Mouse (Mus musculus): ENCODE data around the gene Tex33.
"Not testable (repeated sequence)": the region's sequence is repeated elsewhere in the genome, so short reads cannot be mapped to it uniquely, and the experiment has no call there.

Gene Tex33

DNA sequence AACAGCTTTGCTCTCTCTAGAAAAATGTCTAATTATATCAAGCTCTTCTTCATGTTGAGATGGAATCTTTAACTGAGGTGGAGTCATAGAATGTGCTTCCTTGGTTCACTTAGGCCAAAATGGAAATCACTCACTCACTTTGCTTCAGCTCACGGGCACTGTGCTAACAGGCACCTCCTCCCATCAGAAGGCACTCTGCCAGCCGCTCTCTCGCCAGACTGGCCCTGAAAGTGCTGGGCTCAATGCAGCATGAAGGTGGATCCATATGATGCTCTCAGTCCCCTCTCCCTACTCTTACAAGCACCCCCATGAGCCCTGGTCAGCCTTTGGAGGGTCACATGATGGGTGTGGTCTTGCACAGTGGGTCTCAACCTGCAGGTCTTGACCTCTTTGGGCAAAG lies 21.5 kb downstream of the Tex33 start:
- DNase-seq (ENCODE audit: low spot score) = no peak

DNA sequence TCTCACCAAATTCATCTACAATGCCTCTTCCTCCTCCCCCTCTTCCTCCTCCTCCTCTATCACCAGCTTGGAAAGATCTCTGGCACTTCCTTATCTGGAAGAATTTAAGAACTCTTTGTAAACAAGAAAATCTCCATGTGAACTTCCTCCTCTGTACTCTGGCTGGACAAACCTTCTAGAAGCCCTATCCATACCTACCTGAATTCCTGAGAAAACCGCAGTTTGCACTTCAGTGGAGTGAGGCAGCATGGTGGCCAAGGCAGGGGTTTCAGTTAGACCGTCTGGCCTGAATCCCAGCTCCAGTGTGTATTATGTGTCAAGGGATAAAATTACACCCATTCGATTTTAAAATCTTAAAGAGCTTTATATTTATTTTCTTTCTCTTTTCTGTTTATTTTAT lies 22.9 kb downstream of the Tex33 start:
- DNase-seq (ENCODE audit: low spot score) = no peak

DNA sequence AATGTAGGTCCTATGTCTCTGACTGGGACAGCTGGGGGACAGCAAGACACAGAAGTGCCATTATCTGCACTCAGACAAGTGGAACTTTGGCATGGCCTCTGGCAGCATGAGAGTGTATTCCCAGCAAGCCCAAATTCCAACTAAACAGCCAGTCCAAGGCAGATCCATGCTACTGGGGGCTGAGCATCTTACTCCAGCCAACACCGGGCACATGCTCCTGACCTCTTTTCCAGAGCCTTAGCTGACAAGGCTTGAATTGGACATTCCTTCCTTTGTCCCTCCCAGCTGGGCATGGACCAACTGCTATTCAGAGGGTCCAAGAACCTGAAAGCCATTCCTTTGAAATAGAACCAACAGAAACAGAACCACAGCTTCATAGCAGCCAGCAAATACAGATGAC lies 26.1 kb downstream of the Tex33 start:
- no peak for DNase-seq (ENCODE audit: low spot score)

DNA sequence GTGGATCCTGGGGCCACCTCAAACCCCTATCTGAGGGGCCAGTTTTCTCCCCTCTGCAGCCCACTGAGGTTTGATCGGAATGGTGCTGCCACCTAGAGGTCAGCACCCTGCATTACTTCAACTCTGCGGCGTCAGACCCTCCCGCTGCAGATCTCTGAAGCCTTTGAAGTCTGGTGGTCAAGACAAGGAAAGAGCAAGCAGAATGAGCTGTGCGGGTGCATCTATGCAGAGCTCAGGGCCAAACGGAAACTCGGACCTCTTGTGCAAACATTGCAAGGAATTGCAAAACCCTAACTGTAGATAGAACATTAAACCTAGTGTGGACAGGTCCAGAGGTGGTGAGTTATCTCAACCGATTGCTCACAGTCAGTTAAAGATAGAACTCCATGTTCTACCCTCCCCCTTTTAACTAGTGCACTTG lies 26.8 kb downstream of the Tex33 start:
- peak; percentile 24 for DNase-seq (ENCODE audit: low spot score)

DNA sequence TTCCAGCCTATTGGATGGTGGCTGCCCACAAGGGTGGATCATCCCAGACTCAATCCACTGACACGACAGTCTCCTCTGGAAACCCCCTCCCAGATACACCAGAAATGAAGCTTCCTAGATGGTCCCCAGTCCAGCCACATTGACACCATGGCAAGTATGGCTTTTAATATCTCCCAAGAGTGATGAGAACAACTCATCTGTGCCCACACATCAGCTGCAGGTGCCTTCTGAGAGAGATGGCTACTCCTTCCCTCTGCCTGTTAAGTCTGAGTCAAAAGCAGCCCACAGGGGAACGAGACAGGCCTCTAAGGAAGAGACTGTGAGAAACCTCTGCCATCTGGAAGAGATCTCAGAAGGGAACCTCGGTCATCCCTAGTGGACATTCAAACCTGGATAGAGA lies 27.9 kb downstream of the Tex33 start:
- DNase-seq (ENCODE audit: low spot score) = no peak

DNA sequence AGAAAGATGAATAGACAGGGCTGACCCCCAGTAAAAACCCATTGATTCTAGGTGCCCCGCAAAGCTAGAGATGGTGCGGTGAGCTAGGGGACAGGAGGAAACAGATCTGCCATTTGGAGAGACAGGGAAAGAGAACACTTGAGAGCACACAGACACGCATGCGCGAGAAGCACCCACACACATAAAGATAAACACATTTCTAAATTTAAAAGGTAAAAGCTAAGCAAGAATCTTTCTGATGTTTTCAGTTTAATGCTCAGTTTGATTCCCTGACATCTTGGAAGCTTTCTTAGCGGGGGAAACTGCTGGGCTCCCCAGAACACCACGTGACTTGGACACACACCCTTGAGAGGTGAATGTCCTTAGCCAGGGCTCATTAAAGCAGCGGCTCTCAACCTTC lies 28.8 kb downstream of the Tex33 start:
- DNase-seq (ENCODE audit: low spot score) = no peak

DNA sequence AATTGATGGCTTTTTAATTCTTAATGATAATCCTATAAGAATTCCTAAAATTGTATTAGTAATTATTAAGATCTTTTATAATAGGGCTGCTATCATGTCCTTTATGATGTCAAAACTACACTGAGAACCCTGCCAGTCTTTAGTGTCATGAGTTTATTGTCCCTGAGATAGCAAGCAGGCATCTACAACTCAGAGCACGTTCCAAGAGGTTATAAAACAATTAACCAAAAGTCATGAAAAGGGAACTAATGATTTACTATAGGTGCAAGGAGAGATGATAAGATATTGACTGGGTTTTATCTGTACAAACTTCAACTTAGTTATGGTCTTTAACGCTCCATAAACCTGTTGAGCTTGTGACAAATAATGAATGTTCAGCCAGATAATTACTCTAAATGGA lies 29.8 kb downstream of the Tex33 start:
- no peak for DNase-seq (ENCODE audit: low spot score)

DNA sequence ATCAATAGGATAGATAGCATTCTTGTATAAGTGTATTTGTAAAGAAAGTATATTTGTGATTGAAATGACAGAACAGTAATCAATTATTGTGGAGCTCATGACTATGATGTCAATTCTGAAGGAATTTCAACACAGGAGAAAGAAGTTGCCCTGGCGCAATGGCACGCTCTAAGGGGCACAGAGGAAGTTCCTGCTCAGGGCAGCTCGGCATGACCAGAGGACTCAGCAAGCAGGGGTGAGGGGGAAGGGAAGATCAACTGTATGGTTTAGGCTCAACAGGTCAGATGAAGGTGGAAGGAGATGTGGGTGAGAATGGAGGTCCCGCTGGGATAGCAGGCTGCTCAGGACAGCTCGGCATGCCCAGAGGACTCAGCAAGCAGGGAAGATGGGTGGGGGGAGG lies 40.2 kb downstream of the Tex33 start:
- DNase-seq (ENCODE audit: low spot score) = no peak

DNA sequence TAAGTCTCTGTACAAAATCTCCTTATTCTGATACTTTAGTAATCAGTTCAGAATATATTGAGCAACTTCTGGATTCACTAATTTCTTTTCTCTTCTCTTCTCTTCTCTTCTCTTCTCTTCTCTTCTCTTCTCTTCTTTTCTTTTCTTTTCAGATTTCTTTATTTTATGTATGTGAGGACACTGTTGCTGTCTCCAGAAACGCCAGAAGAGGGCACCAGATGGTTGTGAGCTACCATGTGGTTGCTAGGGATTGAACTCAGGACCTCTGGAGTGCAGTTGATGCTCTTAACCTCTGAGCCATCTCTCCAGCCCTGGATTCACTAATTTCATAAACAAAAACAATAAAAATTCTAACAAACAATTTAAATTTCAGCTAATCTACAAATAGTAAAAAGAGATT lies 40.8 kb downstream of the Tex33 start:
- no peak for DNase-seq (ENCODE audit: low spot score)

DNA sequence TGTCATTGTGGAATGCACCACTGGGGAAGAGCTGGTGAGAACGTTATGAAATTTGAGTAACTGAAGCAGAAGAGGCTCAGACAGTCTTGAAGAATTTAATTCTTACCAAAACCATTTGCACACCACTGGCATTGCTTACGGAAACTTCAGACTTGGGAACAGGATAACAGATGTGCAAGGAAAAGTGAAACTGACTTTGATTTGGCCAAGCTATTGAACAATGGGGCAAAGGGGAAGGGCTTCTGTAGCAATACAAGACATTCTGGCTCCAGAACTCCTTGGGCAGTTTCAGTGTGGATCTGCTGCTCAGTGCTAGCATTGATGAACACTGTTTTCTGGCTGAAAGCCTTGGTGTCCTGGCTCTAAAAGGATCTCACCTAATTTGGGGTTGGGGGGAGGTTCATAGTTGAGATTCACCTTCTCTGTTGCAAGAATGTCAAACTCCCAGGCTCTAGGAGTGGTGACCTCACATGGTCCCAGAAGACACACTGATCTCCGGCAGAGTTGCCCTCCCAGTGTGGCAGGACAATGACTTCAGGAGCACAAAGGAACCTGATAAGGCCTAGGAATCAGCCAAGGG lies 44.0 kb downstream of the Tex33 start:
- DNase-seq (ENCODE audit: low spot score) = no peak

DNA sequence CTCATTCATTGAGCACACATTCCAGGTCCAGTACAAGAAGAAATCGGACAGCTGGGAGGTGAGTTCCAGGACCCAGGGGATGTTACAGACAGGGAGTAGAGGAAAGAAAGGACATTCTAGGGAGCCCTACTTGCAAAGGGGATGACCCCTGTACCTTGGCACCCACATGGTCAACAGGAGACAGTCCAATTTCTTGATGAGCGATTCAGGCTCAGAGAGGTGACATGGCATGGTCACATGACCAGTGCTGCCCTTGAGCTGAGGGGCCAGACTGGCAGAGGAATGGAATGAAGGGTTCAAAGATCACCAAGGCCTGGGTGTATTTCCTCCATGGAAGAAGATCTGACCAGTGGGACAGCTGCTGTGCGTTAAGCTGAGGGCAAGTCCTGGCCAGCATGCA lies 51.1 kb downstream of the Tex33 start:
- no peak for DNase-seq (ENCODE audit: low spot score)

DNA sequence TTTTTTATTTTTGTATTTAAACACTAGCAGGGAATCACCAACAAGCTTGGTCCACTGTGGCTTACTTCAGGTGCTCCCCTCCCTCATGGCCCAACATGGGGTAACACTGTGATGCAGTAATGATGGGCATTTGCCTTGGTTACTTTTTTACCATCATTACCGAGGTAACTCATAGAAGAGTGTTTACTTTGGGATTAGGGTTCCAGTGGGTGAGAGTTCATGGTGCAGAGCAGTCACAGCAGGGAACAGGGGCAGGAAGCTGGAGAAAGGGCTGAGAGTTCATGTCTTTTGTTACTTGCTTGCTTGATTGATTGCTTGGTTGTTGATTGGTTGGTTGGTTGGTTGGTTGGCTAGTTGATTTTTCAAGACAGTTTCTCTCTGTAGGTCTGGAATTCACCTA lies 52.0 kb downstream of the Tex33 start:
- no peak for DNase-seq (ENCODE audit: low spot score)

DNA sequence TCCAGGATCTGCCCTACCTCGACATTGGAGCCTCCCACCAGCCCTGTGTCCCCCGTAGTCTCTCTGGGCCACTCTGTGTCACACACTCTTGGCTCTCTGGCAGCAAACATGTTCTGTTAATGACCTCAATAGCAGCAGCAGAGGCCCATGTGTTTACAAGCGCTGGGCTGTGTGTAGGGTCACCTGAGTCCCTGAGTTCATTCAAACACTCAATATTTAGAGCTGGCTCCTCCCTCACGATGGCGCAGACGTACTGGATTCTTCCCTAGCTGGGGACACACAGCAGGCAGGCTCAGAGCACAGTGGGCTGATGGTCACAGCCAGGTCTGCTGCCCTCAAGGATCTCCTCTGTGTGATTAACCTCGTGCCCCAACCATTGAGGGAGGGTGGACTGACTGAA lies 54.8 kb downstream of the Tex33 start:
- not testable (repeated sequence) for DNase-seq (ENCODE audit: low spot score)

DNA sequence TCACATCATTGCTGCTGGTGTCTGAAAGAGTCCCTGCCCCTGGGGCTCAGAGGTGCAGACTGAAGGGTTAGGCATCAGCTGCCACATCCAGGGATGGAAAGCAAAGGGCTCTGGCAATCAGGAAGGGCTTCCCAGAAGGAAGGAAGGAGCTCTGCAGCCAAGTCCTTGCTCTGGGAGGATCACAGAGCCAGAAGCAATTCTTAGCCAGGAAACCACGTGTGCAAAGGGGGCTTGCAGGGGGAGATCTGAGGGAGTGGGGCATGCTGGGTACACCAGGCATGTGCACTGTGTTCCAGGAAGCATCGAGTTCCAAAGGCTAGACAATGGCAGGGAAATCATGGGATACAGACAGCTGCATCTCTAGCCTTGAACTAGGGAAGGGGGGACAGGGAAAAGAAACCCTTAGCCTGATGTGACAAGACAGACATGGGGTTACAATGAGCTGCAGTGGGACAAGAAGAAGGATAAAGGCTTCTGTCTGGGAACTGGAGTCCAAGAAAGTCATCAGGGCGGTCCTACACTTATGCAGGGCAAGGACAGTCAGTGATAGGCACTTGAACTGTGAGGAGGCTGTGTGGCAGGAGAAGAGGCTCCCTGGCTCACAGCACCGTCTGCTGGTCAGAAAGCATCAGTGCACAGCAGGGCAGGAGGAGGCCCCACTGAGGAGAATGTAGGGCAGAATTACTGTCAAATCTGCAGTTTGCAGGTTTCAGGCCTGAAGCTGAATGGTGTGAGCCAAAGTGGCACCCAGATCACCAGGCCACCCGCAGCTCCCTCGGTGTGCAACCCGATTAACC lies 55.9 kb downstream of the Tex33 start:
- not testable (repeated sequence) for DNase-seq (ENCODE audit: low spot score)

DNA sequence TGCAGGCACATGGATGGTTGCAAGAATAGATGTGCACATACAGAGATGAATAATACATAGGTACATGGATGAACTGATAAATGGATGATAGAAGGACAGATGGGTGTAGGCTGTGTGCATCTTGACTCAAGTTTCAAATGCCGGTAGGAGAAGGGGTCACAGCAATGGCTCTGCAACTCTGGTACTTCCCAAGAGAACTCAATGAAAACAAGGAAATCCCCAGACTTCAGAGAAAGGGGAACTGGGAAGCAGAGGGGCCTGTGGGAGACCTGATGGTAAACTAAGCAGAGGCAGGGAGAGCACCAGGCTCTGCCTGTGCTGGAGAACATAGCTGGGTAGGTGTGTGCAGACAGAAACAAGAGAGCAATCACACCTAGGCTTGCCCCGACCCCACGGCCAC lies 61.3 kb downstream of the Tex33 start:
- DNase-seq (ENCODE audit: low spot score) = no peak

DNA sequence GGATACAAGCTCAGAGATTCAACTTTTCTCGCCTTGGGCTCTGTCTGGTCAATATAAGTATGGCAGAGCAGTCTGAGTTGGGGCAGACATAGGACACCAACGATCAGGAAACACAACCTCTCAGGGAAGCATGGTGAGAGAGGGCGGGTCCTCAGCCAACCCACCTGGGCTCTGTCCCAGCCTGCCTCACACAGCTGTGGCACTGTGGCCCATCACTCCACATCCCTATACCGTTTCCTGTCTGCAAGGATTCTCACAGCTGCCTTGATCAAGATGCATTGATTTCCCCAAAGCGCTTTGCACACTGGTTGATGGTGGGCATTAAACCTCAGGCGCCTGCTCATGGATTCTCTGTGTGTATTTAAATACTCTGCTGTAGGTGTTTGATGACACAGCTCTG lies 62.7 kb downstream of the Tex33 start:
- no peak for DNase-seq (ENCODE audit: low spot score)

DNA sequence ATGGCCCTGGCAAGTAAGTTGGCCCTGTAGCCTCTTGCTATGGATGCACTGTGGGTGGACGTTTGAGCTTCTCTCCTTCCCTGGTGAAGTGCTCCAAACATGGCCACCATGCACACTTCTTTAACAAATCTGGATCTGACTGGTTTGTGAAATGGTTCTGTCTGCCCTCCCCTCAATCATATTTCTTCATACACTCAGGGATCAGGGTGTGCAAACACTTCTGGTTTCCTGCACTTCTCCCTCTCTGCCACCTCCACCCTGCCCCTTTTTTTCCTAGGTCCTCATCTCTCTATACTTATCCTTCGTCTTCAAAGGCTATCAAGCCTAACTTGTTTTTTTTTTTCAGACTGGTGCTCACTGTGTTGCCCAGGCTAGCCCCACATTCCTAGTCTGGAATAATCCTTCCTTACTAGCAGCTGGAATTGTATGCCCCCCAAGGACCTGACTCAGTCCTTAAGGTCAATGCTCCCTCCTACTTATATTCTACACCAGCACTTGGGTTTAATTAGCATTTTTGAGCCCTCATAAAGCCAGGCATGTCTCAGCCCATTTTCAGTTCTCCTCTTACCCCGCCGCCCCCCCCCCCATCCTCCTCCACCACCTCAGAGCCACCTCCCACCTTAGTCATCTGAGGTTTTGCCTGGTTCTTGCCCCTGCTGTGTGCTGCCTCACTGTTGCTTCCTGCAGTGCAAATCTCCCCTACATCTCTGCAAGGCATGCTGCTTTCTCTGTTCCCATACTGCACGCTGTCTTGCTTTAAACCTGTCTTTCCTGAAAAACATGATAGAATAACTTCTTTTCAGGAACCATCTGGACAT lies 64.0 kb downstream of the Tex33 start:
- no peak for DNase-seq (ENCODE audit: low spot score)

DNA sequence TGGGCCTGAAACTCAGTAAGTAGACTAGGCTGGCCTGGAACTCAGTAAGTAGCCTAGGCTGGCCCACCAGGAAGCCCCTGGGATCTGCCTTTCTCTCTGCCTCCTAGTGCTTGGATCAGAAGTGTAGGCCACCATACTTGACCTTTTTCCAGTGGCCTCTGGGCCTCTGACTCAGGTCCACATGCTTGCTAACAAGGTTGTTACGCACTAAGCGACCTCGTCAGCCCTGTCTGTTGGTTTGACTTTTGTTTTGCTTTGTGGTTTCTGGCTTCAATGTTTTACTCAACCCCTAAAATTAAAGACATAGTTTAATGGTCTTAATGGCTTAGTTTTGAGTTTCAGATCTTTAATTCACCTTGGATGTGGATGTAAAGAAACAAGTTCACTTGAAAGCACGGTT lies 65.0 kb downstream of the Tex33 start:
- DNase-seq (ENCODE audit: low spot score) = no peak

DNA sequence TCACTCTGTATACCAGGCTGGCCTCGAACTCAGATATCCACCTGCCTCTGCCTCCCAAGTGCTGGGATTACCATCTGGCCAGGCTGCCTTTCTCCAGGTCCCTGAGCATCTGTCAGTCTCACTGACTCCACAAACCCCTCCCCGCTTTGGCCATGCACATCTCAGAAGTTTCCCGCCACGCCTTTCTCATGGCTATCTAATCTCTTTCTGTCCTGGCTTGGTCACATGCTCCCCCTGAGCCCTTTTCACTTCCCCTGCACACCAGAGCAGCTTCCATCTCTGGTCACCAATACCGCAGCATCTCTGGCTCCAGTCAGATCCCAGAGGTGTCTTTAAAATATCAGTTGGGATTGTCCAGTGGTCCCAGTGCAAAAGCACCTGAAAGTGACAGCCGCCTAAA lies 65.7 kb downstream of the Tex33 start:
- DNase-seq (ENCODE audit: low spot score) = not testable (repeated sequence)

DNA sequence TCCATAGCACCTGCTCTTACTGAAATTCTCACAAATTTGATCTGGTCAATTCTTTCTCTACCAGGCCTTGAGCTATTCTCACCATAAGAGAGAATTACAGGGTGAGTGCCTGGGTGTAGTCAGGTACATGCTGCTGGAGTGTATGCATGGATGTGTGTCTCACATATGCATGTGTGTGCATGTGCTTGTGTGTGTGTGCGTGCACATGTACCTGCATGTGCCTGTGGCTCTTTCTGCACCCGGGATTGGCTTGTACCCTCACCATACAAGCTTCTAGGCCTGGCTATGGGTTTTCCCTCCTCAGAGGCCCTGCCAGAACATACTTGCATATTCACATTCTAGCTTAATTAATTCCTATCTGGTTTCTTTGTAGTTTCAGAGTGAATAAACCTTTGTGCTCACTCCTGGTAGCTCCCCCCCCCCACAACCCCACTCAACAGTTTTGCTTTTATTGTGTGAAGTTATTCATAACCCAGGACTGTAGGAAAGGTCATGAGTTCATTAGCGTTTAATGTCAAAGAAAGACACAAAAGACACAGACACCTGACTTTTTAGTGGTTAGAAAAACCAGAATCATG lies 67.1 kb downstream of the Tex33 start:
- DNase-seq (ENCODE audit: low spot score) = no peak
